Mouse (Mus musculus) bone marrow macrophage, adult 2 months (primary cell): ENCODE data around the gene Uso1.
A peak's percentile ranks its signal among the peaks of the same experiment; 100 is the strongest.

Source experiments
- CTCF ChIP-seq: IDR thresholded peaks from 2 replicates; pipeline ENCODE4 v1.5.1; 2012; ENCODE audit warnings: low read depth, mild to moderate bottlenecking, low read length, moderate library complexity
- POLR2A ChIP-seq: IDR thresholded peaks from 2 replicates; pipeline ENCODE4 v1.6.1; 2012; ENCODE audit warnings: mild to moderate bottlenecking, low read depth, low read length, borderline replicate concordance

GRCm38 (mm10) chr5:92137239-92138046 lies at the start of gene Uso1:
- TF ChIP-seq CTCF (peak; percentile 5; the same call in 1 of the 2 replicates), POLR2A (no peak)
